Mouse (Mus musculus): ENCODE data around the gene Fsip2. TPM values are rescaled to one million over a fixed set of nuclear protein-coding genes. Genes with fewer than 3 reads are reported as not detected.

The Fsip2 gene
- polyA plus RNA-seq (2012): not detected in 2 replicates

DNA sequence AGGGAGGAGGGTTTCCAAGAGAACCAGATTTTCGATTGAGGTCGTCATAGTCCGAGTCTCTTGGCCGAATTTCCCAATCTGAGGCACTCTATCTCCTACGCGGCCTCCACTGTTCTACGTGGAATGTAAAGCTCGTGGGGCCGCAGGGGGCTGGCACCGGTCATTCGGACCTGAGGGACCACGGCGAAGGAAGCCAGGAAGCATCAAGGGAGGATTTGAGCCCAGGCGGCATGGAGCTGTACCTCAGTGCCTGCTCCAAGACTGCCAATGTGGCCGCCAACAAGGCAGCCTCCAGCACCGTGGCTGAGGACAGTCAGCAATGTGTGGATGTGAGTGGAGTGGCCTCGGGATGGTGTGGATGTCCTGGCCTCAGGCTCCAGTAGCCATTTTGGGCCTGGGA, at the start of gene Fsip2:
Fsip2 (plus strand) TSS at position 163 of the 400 bp plus-strand sequence.

Data from megakaryocyte-erythroid progenitor cell, adult 5 weeks (primary cell).